Mouse (Mus musculus) heart, postnatal 0 days (tissue): ENCODE results near the gene Lta.

Source experiments
- CTCF ChIP-seq: IDR thresholded peaks from 2 replicates; pipeline ENCODE4 v1.5.1; 2016; ENCODE audit warnings: antibody characterized with exemption, control low read depth, low read depth
- EP300 ChIP-seq: IDR thresholded peaks from 2 replicates; pipeline ENCODE4 v1.6.1; 2016; ENCODE audit warnings: antibody characterized with exemption, low read depth

- TF ChIP-seq CTCF (no peak), EP300 (no peak)
Observed at GRCm38 (mm10) chr17:35204494-35205379, at the start of gene Lta.
